Mouse (Mus musculus): Measurements from ENCODE around the gene Fam71a.
"Not testable (repeated sequence)": the region's sequence is repeated elsewhere in the genome, so short reads cannot be mapped to it uniquely, and the experiment has no call there.

Fam71a gene

GRCm38 (mm10) chr1:191182431-191183162 is 18.0 kb upstream of the Fam71a start:
- peak; percentile 68 to 76 for DNase-seq (ENCODE audit: low spot score in 2 of 2)

- no peak for DNase-seq (ENCODE audit: low spot score in 2 of 2)
Observed at GRCm38 (mm10) chr1:191181469-191182259, 17.0 kb upstream of the Fam71a start.

- peak; percentile 10 to 44 for DNase-seq (ENCODE audit: low spot score in 2 of 2)
Observed at GRCm38 (mm10) chr1:191180397-191180796, 15.8 kb upstream of the Fam71a start.

GRCm38 (mm10) chr1:191179846-191180245 is 15.2 kb upstream of the Fam71a start:
- no peak for DNase-seq (ENCODE audit: low spot score in 2 of 2)

- DNase-seq (ENCODE audit: low spot score in 2 of 2), result no peak
Observed at GRCm38 (mm10) chr1:191178511-191179188, 14.0 kb upstream of the Fam71a start.

GRCm38 (mm10) chr1:191176887-191177286 is 12.3 kb upstream of the Fam71a start:
- no peak for DNase-seq (ENCODE audit: low spot score in 2 of 2)

GRCm38 (mm10) chr1:191172487-191172886 is 7.9 kb upstream of the Fam71a start:
- no peak for DNase-seq (ENCODE audit: low spot score in 2 of 2)

- DNase-seq (ENCODE audit: low spot score in 2 of 2), result no peak
Observed at GRCm38 (mm10) chr1:191170444-191170843, 5.8 kb upstream of the Fam71a start.

GRCm38 (mm10) chr1:191166189-191166588 is 1.6 kb upstream of the Fam71a start:
- DNase-seq (ENCODE audit: low spot score in 2 of 2), result no peak

- DNase-seq (ENCODE audit: low spot score in 2 of 2), result no peak
Observed at GRCm38 (mm10) chr1:191154314-191154713, 10.3 kb downstream of the Fam71a start.

- peak; percentile 17 to 27 for DNase-seq (ENCODE audit: low spot score in 2 of 2)
Observed at GRCm38 (mm10) chr1:191153052-191153451, 11.6 kb downstream of the Fam71a start.

GRCm38 (mm10) chr1:191150924-191151605 is 13.6 kb downstream of the Fam71a start:
- no peak for DNase-seq (ENCODE audit: low spot score in 2 of 2)

GRCm38 (mm10) chr1:191149489-191149888 is 15.1 kb downstream of the Fam71a start:
- DNase-seq (ENCODE audit: low spot score in 2 of 2), result not testable (repeated sequence)

GRCm38 (mm10) chr1:191140983-191141382 is 23.6 kb downstream of the Fam71a start:
- DNase-seq (ENCODE audit: low spot score in 2 of 2), result no peak

GRCm38 (mm10) chr1:191138874-191139495 is 25.6 kb downstream of the Fam71a start:
- no peak for DNase-seq (ENCODE audit: low spot score in 2 of 2)

- DNase-seq (ENCODE audit: low spot score in 2 of 2), result no peak
Observed at GRCm38 (mm10) chr1:191138436-191138835, 26.2 kb downstream of the Fam71a start.

GRCm38 (mm10) chr1:191135406-191135805 is 29.2 kb downstream of the Fam71a start:
- DNase-seq (ENCODE audit: low spot score in 2 of 2), result no peak

GRCm38 (mm10) chr1:191132934-191133333 is 31.7 kb downstream of the Fam71a start:
- DNase-seq (ENCODE audit: low spot score in 2 of 2), result no peak

GRCm38 (mm10) chr1:191132240-191132639 is 32.4 kb downstream of the Fam71a start:
- DNase-seq (ENCODE audit: low spot score in 2 of 2), result no peak

- DNase-seq (ENCODE audit: low spot score in 2 of 2), result no peak
Observed at GRCm38 (mm10) chr1:191131692-191132091, 32.9 kb downstream of the Fam71a start.
